Mouse (Mus musculus) heart, adult 18-20 months (tissue): Measurements from ENCODE around the gene Pdlim3. TPM values are rescaled to one million over a fixed set of nuclear protein-coding genes. Genes with fewer than 3 reads are reported as not detected.

Experiments used
- DNase-seq, 2 experiments: peaks; one replicate each; pipeline ENCODE4 v3.0.0; 2021 to 2022; ENCODE audit warnings: mixed read lengths in 1 of 2
- total RNA-seq, 2 experiments: library from RNA; stranded (reverse); gene quantifications; 2 replicates each; pipeline ENCODE4 v1.2.3; 2021

Gene Pdlim3
- total RNA-seq, 2 experiments from 2014 or later, result 21.9 to 30.0 TPM

GRCm38 (mm10) chr8:45903659-45904058 lies 18.4 kb downstream of the Pdlim3 start:
- DNase-seq, result peak; percentile 42 to 55

- no peak for DNase-seq
These were observed 20.5 kb downstream of the Pdlim3 start for GRCm38 (mm10) chr8:45905591-45906250.

DNA sequence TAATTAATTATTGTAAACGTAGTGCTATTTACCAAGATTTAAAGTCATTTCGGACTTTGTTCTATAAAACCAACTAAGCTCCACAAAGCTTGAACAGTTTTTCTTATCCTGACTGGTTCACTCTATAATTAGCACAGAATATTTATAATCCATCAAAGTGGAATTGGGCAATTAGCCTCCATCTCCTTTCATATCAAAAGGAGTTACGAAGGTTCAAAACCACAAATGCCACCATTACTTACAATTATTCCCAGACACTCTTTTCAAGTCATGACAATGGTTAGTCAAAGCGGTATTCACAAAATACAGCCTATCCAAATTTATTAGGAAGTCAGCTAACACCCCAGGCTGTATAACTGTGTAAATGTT lies 21.0 kb downstream of the Pdlim3 start:
- no peak for DNase-seq

GRCm38 (mm10) chr8:45913707-45914106 lies 28.4 kb downstream of the Pdlim3 start:
- no peak for DNase-seq

DNA sequence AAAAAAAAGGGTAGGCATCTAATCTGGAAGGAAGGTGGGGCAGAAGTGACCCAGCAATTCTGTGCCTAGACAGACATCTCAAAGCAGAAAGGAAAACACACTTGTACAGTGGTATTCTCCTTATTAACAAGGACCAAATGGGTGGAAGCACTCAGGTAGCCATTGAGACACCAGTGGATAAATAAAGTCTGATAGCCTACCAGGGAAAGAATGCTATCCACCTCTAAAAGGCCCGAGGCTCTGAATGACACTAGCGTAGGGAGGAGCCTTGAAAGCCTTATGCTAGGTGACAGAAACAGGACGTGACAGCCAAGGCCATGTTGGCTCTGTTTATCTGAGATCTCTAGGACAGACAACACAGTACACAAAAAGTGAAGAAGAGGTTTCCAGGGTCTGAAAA lies 31.2 kb downstream of the Pdlim3 start:
- no peak for DNase-seq

GRCm38 (mm10) chr8:45917040-45917679 lies 31.9 kb downstream of the Pdlim3 start:
- peak; percentile 38 to 42 for DNase-seq

- DNase-seq, result no peak
These were observed 33.6 kb downstream of the Pdlim3 start for GRCm38 (mm10) chr8:45918891-45919290.

GRCm38 (mm10) chr8:45920392-45920791 lies 35.1 kb downstream of the Pdlim3 start:
- DNase-seq, result no peak

DNA sequence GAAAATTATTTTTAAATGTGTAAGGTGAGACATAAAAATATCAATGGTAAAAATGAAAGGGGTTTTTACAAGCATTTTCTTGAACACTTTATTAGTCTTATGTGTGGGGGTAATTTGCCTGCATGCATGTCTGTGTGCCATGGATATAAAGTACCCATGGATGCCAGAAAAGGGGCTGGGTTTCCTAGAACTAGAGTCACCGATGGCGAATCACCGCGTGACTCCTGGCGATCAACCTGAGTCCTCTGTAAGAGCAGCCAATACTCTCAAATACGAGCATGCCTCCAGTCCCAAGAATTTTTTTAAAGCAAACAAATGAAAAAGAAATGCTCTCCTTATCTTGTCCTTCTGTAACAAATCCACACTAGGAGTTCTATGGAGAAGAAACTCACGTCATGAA lies 36.9 kb downstream of the Pdlim3 start:
- no peak for DNase-seq

DNA sequence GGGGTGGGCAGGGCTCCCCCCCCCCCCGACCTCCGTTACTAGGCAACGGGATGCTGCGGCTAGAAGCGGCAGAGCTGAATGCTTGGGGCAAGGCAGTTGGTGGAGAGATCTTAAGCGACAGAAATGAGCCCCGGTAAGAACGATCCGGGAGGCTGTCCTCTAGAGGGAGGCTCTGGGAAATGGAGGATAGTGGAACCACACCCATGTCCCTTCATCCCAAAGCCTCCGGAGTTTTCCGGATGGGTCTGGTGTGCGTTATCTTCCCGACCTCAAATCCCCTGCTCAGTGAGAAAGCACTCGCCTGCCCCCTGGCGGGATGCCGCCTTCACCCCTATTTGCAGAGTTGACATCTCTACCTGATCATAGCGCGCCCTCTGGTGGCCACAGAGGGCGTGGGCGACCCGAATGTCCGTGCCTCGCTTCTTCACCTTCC lies 49.3 kb downstream of the Pdlim3 start, which contains the start of gene Ccdc110:
TSS of gene Ccdc110 (plus strand) at position 38 of the 433 bp plus-strand sequence.
- peak; percentile 92 to 99 for DNase-seq

DNA sequence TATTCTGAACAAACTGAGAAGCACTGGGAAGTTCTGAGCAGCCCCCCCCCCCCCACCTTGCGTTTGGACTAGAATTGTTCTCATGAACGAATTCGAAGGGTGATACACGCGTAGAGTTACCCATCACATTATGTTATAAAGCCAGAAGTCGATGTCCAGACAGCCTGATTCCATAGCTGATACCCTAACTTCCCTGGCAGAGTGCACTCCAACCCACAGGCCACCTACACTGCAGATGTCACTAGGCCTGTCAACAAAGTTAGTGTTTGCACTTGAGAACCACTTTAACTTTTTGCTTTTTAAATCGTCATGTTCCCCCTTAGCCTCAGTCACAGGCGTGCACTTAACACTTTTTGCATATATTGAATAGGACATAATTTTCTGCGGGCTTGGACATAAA lies 51.7 kb downstream of the Pdlim3 start:
- no peak for DNase-seq

- no peak for DNase-seq
These were observed 61.0 kb downstream of the Pdlim3 start for GRCm38 (mm10) chr8:45946283-45946682.

GRCm38 (mm10) chr8:45950622-45951021 lies 65.4 kb downstream of the Pdlim3 start:
- DNase-seq, result no peak

Other genes with a start within 250 kb of the Pdlim3 start
- not detected for gene Ccdc110, start 49.2 kb downstream of the Pdlim3 start, total RNA-seq
- 1 to 10 TPM in 1 of 2 experiments, under 1 TPM in 1; 0.37 to 1.3 TPM for gene 1700029J07Rik, start 89.8 kb downstream of the Pdlim3 start, total RNA-seq
- 10 to 100 TPM; 31.2 to 33.1 TPM for gene Ufsp2, start 90.1 kb downstream of the Pdlim3 start, total RNA-seq
- 1 to 10 TPM in 1 of 2 experiments, under 1 TPM in 1; 0.77 to 1.0 TPM for gene Lrp2bp, start 113.8 kb downstream of the Pdlim3 start, total RNA-seq
- 1 to 10 TPM; 4.9 to 7.2 TPM for gene Ankrd37, start 120.2 kb downstream of the Pdlim3 start, total RNA-seq